Mouse (Mus musculus): ENCODE measurements around the gene Dsn1. TPM values are rescaled to one million over a fixed set of nuclear protein-coding genes. Genes with fewer than 3 reads are reported as not detected.

Gene Dsn1
- total RNA-seq (2018; cell fraction: chromatin; rRNA removed) = 10 to 100 TPM in 24 of 26 experiments, 1 to 10 TPM in 2; 5.8 to 34.3 (median 15.2) TPM
- 1 to 10 TPM; 1.7 to 4.8 (median 2.9) TPM for total RNA-seq (2018; cell fraction: cytosol; rRNA removed)
- total RNA-seq (2018; cell fraction: nucleus; rRNA removed) = 10 to 100 TPM in 14 of 26 experiments, 1 to 10 TPM in 12; 3.4 to 35.9 (median 10.1) TPM
- polyA plus RNA-seq (2018) = 3.3 to 6.5 TPM (median 3.4 TPM) in 3 replicates

- under 1% methylated on average over 49 of the region's 56 CpGs for WGBS (ENCODE audit: missing documents)
- Histone ChIP-seq H3K79me2 (ENCODE audit: inconsistent target) (no peaks in the 10 kb centered on the region), H3K27ac (peak within 1 kb of the TSS; percentile 37), H3K36me3 (ENCODE audit: inconsistent target) (no peaks in the 10 kb centered on the region), H3K4me3 (ENCODE audit: inconsistent target) (peak within 1 kb of the TSS; percentile 58)
Observed at GRCm38 (mm10) chr2:157006511-157007233, at the start of gene Dsn1. Gene Dsn1 (minus strand): TSS chr2:157007154.

GRCm38 (mm10) chr2:157055721-157056120, 48.8 kb upstream of the Dsn1 start:
- H3K4me3 ChIP-seq (ENCODE audit: inconsistent target) = no peak overlapping the region
- peaks cover 20% of the 10 kb centered on the region; the same call in 1 of the 2 replicates for H3K36me3 ChIP-seq (ENCODE audit: inconsistent target)
- H3K79me2 ChIP-seq (ENCODE audit: inconsistent target) = peaks cover 57% of the 10 kb centered on the region; the same call in 1 of the 2 replicates
- 91% methylated on average over 6 of the region's 6 CpGs for WGBS (ENCODE audit: missing documents)
- no peak overlapping the region for H3K27ac ChIP-seq

GRCm38 (mm10) chr2:157054816-157055215, 47.9 kb upstream of the Dsn1 start:
- Histone ChIP-seq H3K27ac (no peak overlapping the region), H3K4me3 (ENCODE audit: inconsistent target) (no peak overlapping the region), H3K79me2 (ENCODE audit: inconsistent target) (peaks cover 57% of the 10 kb centered on the region; the same call in 1 of the 2 replicates), H3K36me3 (ENCODE audit: inconsistent target) (peaks cover 24% of the 10 kb centered on the region; the same call in 1 of the 2 replicates)
- WGBS (ENCODE audit: missing documents) = 72% methylated on average over 5 of the region's 5 CpGs

DNA sequence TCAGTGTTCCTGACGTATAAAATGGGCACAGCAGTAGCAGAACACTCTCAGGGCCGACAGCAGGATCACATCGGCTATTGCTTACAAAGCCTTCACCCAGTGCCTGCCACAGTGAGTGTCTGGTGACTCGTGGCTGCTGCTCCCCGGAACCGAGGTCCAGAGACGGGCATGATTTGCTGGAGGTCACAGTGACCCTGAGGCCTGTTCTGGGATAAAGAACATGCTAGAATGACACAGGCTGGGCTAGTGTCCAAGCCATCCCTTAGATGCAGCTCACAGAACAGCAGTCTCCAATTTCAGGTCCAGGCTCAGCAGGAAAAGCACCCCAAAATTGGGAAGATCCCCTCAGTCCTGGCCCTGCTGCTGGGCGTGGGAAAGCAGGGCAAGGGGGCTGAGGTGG, 47.3 kb upstream of the Dsn1 start:
- WGBS (ENCODE audit: missing documents) = 85% methylated on average over 8 of the region's 8 CpGs
- peaks cover 57% of the 10 kb centered on the region; the same call in 1 of the 2 replicates for H3K79me2 ChIP-seq (ENCODE audit: inconsistent target)
- H3K27ac ChIP-seq = no peak overlapping the region
- no peak overlapping the region for H3K4me3 ChIP-seq (ENCODE audit: inconsistent target)
- peaks cover 22% of the 10 kb centered on the region; the same call in 1 of the 2 replicates for H3K36me3 ChIP-seq (ENCODE audit: inconsistent target)

- WGBS (ENCODE audit: missing documents) = 91% methylated on average over 4 of the region's 4 CpGs
- Histone ChIP-seq H3K4me3 (ENCODE audit: inconsistent target) (no peak overlapping the region), H3K36me3 (ENCODE audit: inconsistent target) (peaks cover 19% of the 10 kb centered on the region; the same call in 1 of the 2 replicates), H3K27ac (no peak overlapping the region), H3K79me2 (ENCODE audit: inconsistent target) (peaks cover 57% of the 10 kb centered on the region; the same call in 1 of the 2 replicates)
Observed at GRCm38 (mm10) chr2:157053787-157054186, 46.8 kb upstream of the Dsn1 start.

DNA sequence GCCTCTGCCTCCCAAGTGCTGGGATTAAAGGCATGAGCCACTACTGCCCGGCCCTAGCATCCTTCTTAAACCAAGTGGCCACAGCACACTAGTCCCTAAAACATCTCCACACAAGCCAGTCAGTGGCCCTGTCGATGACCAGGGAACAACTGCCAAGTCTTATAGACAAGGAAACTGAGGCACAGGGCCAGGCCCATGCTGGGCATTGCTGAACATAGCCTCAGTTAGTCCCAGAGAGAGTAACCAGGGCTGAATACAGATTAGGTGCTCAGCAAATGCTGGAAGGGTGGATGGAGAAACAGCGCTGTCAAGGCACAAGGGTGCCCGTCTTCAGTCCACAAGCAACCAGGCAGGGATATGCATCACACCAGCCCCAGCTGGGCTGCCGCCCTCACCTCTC, 46.2 kb upstream of the Dsn1 start:
- H3K4me3 ChIP-seq (ENCODE audit: inconsistent target) = no peak overlapping the region
- 95% methylated on average over 5 of the region's 5 CpGs for WGBS (ENCODE audit: missing documents)
- H3K27ac ChIP-seq = no peak overlapping the region
- H3K79me2 ChIP-seq (ENCODE audit: inconsistent target) = peaks cover 57% of the 10 kb centered on the region; the same call in 1 of the 2 replicates
- H3K36me3 ChIP-seq (ENCODE audit: inconsistent target) = peaks cover 19% of the 10 kb centered on the region; the same call in 1 of the 2 replicates

DNA sequence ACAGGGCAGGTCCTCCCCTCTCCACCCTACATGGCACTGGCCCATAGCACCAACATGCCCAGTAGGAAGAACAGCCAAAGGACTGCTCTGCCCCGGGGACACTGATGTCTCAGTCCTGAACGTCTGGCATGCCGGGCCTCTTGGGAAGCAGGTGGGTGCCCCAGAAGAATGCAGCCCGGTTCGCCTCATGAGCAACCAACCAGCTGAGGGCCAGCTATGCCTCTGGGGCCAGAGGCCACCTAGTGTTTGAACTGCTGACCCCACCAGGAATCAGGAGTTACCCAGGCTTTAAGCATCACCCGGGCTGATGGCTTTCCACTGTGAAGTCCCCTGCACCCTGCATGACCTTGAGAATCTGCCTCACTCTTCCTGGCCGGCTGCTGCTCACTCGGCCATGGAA, 45.5 kb upstream of the Dsn1 start:
- H3K27ac ChIP-seq = no peak overlapping the region
- peaks cover 56% of the 10 kb centered on the region; the same call in 1 of the 2 replicates for H3K79me2 ChIP-seq (ENCODE audit: inconsistent target)
- WGBS (ENCODE audit: missing documents) = 92% methylated on average over 8 of the region's 8 CpGs
- H3K4me3 ChIP-seq (ENCODE audit: inconsistent target) = no peak overlapping the region
- H3K36me3 ChIP-seq (ENCODE audit: inconsistent target) = peaks cover 19% of the 10 kb centered on the region; the same call in 1 of the 2 replicates

DNA sequence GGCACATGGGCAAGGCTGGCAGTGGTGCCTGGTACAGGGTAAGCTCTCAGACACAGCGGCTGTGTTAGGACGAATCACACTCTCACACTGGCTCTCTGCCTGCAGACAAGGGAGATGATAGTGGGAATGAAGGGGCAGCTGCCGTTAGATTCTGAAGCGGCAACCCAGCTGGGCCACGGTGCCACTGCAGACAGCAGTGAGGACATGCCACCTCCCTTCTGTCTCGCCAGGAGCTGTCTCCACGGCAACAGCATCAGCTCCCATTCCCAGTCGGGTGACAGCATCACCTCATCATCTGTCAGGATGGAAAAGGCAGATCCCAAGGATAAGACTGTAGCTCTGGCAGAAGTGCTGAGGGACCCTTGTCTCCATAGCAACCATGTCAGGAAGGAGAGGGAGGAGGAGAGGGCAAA, 42.9 kb upstream of the Dsn1 start:
- H3K4me3 ChIP-seq (ENCODE audit: inconsistent target) = no peak overlapping the region
- peaks cover 39% of the 10 kb centered on the region; the same call in 1 of the 2 replicates for H3K36me3 ChIP-seq (ENCODE audit: inconsistent target)
- WGBS (ENCODE audit: missing documents) = 93% methylated on average over 8 of the region's 8 CpGs
- peaks cover 64% of the 10 kb centered on the region; the same call in 1 of the 2 replicates for H3K79me2 ChIP-seq (ENCODE audit: inconsistent target)
- no peak overlapping the region for H3K27ac ChIP-seq

GRCm38 (mm10) chr2:157048395-157049181, 41.6 kb upstream of the Dsn1 start:
- peaks cover 67% of the 10 kb centered on the region; the same call in 1 of the 2 replicates for H3K79me2 ChIP-seq (ENCODE audit: inconsistent target)
- peaks cover 44% of the 10 kb centered on the region; the same call in 1 of the 2 replicates for H3K36me3 ChIP-seq (ENCODE audit: inconsistent target)
- H3K4me3 ChIP-seq (ENCODE audit: inconsistent target) = no peak overlapping the region
- no peak overlapping the region for H3K27ac ChIP-seq
- 88% methylated on average over 13 of the region's 13 CpGs for WGBS (ENCODE audit: missing documents)

DNA sequence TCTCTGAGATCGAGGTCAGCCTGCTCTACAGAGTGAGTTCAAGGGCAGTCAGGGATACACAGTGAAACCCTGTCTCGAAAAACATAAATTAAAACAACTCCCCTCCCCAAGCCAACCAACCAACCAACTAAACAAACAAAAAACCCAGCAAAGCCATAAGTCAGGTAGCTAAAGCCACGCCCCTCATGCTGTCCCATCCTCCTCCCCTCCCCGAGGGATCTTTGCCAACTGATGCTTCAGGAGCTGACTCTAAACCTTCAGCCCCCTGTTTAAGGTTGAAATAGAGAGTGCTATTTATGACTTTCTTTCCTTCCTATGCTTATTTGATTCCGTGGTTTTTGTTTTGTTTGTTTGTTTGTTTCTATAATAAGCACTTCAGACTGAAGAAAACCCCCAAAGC, 40.0 kb upstream of the Dsn1 start:
- Histone ChIP-seq H3K36me3 (ENCODE audit: inconsistent target) (peaks cover 32% of the 10 kb centered on the region; the same call in 1 of the 2 replicates), H3K27ac (no peak overlapping the region), H3K4me3 (ENCODE audit: inconsistent target) (no peak overlapping the region), H3K79me2 (ENCODE audit: inconsistent target) (peaks cover 81% of the 10 kb centered on the region; the same call in 1 of the 2 replicates)
- 96% methylated on average over 5 of the region's 5 CpGs for WGBS (ENCODE audit: missing documents)

- 100% methylated on average over 2 of the region's 2 CpGs for WGBS (ENCODE audit: missing documents)
- H3K27ac ChIP-seq = no peak overlapping the region
- peaks cover 42% of the 10 kb centered on the region; the same call in 1 of the 2 replicates for H3K36me3 ChIP-seq (ENCODE audit: inconsistent target)
Observed at GRCm38 (mm10) chr2:157045932-157046331, 39.0 kb upstream of the Dsn1 start.

DNA sequence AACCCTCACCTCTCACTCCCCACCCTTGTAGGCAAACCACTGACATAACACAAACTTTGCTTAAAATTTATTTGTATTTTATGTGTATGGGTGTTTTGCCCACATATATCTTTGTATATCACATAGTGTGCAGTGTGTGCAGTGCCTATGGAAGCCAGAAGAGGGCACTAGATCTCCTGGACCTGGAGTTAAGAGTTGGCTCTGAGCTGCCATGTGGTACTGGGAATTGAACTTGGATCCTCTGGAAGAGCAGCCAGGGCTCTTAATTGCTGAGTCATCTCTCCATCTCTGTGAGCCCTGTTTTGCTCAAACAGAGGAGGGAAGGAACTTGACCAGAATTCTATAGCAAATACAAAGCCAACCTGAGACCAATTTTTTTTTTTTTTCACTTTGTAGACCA, 37.0 kb upstream of the Dsn1 start:
- Histone ChIP-seq H3K36me3 (ENCODE audit: inconsistent target) (peaks cover 46% of the 10 kb centered on the region; the same call in 1 of the 2 replicates), H3K4me3 (ENCODE audit: inconsistent target) (no peak overlapping the region)

More at GRCm38 (mm10) chr2:157045932-157046331, 39.0 kb upstream of the Dsn1 start:
- H3K4me3 ChIP-seq (ENCODE audit: inconsistent target) = no peak overlapping the region
- H3K79me2 ChIP-seq (ENCODE audit: inconsistent target) = peaks cover 73% of the 10 kb centered on the region; the same call in 1 of the 2 replicates

GRCm38 (mm10) chr2:157043556-157043955, 36.6 kb upstream of the Dsn1 start:
- Histone ChIP-seq H3K79me2 (ENCODE audit: inconsistent target) (peaks cover 53% of the 10 kb centered on the region; the same call in 1 of the 2 replicates), H3K36me3 (ENCODE audit: inconsistent target) (peaks cover 46% of the 10 kb centered on the region; the same call in 1 of the 2 replicates), H3K4me3 (ENCODE audit: inconsistent target) (no peak overlapping the region), H3K27ac (no peak overlapping the region)
- 91% methylated on average over 8 of the region's 8 CpGs for WGBS (ENCODE audit: missing documents)

More for the DNA sequence above, 37.0 kb upstream of the Dsn1 start:
- Histone ChIP-seq H3K79me2 (ENCODE audit: inconsistent target) (peaks cover 57% of the 10 kb centered on the region; the same call in 1 of the 2 replicates), H3K27ac (no peak overlapping the region)

GRCm38 (mm10) chr2:157041421-157041820, 34.5 kb upstream of the Dsn1 start:
- H3K4me3 ChIP-seq (ENCODE audit: inconsistent target) = no peak overlapping the region
- peaks cover 36% of the 10 kb centered on the region; the same call in 1 of the 2 replicates for H3K79me2 ChIP-seq (ENCODE audit: inconsistent target)
- no peak overlapping the region for H3K27ac ChIP-seq
- WGBS (ENCODE audit: missing documents) = 73% methylated on average over 7 of the region's 7 CpGs
- H3K36me3 ChIP-seq (ENCODE audit: inconsistent target) = peaks cover 44% of the 10 kb centered on the region; the same call in 1 of the 2 replicates

All from macrophage (primary cell).